Mouse (Mus musculus) MN1 (cell line): ENCODE results near the gene Vmn1r8.
"Not testable (repeated sequence)": the region's sequence is repeated elsewhere in the genome, so short reads cannot be mapped to it uniquely, and the experiment has no call there.

Experiments used
- DNase-seq: peaks from one replicate; pipeline ENCODE4 v3.0.0-alpha.2; 2016; ENCODE audit warnings: low spot score

Gene Vmn1r8

DNA sequence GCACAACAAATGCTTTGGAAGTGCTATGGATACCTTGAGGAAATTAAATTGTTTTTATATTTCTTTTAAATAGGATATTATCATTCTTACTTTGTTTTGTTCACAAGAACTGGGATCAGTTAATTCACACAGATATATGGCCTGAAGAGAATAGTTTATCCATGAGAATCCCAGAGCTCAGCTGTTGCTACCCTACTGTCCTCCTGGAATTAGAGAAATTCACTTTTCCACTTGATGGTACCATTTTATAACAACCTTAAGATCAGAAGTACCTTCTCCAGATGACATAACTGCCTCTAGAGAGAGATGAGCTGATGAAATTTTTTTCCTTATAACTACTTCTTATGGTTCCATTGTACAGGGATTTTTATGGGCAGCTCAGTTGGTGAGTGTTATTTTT is at the start of gene Vmn1r8:
TSS of gene Vmn1r8 (plus strand) at position 301 of the 400 bp plus-strand sequence.
- no peak for DNase-seq

DNA sequence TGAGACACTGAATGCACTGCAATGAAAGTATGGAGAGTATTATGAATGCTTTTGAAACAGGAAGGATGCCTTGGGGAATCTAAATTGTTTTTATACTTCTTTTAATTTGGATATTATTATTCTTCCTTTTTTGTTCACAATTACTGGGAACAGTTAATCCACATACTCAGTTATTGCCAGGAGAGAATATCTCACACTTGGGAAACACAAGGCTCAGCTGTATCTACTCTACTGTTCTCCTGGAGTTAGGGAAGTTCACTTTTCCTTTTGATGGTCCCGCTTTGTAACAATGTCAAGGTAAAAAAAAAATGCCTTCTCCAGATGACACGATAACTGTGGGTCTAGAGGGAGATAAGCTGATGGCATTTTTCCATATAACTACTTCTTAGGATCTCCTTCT is 35.1 kb upstream of the Vmn1r8 start, which contains the start of gene Vmn1r6:
TSS of gene Vmn1r6 (plus strand) at position 301 of the 400 bp plus-strand sequence.
- no peak for DNase-seq

DNA sequence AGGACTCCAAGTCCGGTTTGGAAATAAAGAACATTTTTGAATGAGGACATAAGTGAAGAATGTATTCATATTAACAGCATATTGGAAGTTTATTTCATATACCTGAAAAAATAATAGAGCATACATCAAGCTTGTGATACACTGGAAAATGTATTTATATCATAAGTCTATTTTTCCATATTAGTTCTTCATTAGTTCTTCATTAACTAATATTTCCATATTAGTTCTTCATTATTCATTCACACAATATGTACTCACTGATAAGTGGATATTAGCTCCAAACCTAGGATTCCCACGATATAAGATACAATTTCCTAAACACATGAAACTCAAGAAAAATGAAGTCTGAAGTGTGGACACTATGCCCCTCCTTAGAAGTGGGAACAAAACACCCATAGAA is 6.9 kb upstream of the Vmn1r8 start, which contains the start of gene Vmn1r7:
TSS of gene Vmn1r7 (minus strand) at position 101 of the 400 bp plus-strand sequence.
- DNase-seq: not testable (repeated sequence)

DNA sequence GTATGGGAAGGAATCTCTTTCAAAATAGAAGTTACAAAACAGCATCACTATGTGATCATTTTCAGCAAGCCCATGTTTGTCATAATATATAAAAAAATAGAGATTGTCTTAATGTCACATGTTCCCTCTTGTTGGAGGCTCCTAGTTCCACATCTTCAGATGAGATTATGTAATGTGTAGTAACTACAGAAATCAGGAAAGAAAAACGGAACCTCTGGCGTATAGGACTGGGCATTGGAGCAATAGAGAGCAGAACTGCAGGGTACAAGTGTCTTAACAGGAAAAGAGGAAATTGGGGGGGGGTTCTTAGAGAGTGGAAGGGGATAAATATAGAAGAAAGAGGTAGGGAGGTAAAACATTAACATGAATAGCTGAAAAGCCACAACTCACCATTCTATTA is 2.6 kb downstream of the Vmn1r8 start:
- DNase-seq: no peak

DNA sequence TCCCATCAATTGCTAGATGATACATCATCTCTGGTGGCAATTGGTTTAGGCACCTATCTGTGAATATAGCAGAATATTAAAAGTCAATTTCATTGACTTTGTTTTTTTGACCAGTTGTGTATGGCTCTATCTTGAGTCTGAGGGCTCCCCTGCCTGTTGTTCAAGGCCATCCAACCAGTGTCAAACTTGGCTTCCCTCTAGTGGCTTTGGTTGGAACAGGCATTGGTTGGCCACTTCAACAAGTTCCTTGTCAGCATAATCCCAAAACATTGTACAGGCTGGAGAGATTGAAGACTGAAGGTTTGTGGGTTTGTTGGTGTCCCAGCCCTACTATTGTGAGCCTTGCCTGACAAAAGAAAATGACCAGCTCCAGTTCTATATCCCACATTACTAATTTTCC is 31.6 kb downstream of the Vmn1r8 start:
- no peak for DNase-seq

DNA sequence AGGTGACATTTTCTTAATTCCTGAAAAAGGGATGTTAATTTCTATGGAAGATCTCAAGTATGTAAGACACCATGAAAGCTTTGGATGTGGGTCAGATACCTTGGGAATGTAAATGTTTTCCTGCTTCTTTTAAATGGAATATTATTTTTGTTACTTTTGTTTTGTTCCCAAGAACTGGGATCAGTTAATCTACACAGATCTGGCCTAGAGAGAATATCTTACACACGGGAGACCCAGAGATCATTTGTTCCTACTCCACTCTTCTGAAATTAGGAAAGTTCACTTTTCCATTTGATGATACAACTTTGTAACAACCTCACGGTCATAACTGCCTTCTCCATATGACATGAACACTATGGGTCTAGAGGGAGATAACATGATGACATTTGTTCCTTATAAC is 34.4 kb downstream of the Vmn1r8 start, which contains the start of gene Vmn1r9:
TSS of gene Vmn1r9 (plus strand) at position 301 of the 400 bp plus-strand sequence.
- no peak for DNase-seq
